Mouse (Mus musculus) right cerebral cortex, adult 2 months (tissue): ENCODE measurements around the gene Olfr206.
A peak's percentile ranks its signal among the peaks of the same experiment; 100 is the strongest.
"Not testable (repeated sequence)": the region's sequence is repeated elsewhere in the genome, so short reads cannot be mapped to it uniquely, and the experiment has no call there.

Experiments used
- DNase-seq, 2 experiments: peaks; one replicate each; pipeline ENCODE4 v3.0.0; 2021 to 2022; ENCODE audit warnings: low spot score in 2 of 2

Olfr206 gene

DNA sequence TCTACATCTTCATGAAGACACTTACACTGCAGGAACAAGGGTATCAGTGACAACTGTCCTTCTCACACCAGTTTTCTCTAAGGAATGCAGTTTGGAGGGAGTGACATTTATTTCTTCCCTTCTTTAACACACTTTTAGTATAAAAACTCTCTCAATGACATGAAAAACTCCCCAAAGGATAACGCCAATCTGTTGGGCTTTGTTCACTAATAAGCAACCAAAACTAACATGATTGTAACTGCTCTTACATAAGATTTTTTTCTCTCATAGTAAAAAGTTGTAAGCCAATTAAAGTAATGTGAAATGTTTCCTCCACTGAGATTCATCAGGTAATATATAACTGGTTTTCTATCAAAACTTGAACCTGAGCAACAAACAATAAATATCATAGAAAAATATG is at the start of gene Olfr206:
Gene Olfr206, minus strand, starts transcription at position 101 of the 400 bp plus-strand sequence.
- no peak for DNase-seq

DNA sequence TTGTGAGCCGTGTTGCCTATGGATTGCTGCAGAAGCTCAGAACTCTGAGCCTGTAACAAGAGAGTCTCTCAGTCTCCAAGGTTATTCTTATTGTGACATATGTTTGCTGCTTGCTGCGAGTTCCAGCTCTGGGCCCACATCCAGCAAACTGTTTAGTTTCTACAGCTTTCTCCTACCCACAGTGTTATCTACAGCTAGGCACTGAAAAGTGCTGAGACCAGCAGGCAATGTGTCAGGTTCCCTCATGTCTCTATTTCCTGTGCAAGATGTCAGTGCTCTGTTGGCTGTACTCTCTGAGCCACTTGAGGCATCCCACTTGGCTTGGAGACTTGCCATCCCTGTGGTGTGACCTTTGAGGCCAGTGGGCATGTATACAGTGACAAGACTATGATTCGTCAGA is 44.3 kb upstream of the Olfr206 start:
- peak; percentile 66 to 67 for DNase-seq

DNA sequence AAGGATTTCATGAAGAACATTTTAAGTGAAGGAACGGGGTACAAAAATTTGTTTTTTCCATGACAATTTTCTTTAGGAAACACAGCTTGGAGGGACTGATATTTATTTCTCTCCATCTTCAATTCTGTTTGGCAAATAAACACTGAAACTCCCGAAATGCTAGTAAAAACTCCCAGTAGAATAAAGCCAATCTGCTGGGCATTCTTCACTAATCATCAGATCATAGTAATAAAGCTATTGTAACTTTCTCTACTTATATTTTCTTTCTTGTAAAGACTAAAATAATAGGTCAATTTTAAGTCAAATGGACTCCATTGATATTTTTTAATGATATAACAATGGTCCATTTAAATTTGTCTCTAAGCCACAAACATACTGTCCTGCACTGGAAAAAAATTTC is 14.8 kb upstream of the Olfr206 start, which contains the start of gene Olfr209:
Gene Olfr209, minus strand, starts transcription at position 101 of the 400 bp plus-strand sequence.
- DNase-seq = no peak

DNA sequence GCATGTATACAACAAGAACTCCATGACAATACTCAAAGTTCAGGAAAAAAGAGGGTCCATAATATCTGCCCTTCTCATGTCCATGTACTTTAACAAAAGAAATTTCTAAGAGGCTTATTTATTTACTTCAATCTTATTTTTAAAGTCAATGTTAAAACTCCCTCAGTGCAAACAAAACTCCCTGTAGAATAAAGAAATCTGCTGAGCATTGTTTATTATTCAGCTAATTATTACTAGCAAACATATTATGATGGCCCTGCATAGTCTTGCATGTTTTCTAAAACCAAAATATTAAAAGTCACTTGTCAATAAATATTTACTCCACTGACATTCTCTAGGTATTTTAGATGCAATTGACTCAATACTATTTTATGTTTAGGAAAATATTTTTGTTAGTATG is 18.0 kb downstream of the Olfr206 start, which contains the start of gene Olfr205:
Gene Olfr205, minus strand, starts transcription at position 101 of the 400 bp plus-strand sequence.
- DNase-seq = no peak

DNA sequence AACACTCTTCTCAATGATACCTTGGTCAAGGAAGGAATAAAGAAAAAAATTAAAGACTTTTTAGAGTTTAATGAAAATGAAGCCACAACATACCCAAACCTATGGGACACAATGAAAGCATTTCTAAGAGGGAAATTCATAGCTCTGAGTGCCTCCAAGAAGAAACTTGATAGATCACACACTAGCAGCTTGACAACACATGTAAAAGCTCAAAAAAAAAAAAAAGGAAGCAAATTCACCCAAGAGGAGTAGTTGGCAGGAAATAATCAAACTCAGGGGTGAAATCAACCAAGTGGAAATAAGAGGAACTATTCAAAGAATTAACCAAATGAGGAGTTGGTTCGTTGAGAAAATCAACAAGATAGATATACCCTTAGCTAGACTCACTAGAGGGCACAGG is 25.8 kb downstream of the Olfr206 start:
- not testable (repeated sequence) for DNase-seq

DNA sequence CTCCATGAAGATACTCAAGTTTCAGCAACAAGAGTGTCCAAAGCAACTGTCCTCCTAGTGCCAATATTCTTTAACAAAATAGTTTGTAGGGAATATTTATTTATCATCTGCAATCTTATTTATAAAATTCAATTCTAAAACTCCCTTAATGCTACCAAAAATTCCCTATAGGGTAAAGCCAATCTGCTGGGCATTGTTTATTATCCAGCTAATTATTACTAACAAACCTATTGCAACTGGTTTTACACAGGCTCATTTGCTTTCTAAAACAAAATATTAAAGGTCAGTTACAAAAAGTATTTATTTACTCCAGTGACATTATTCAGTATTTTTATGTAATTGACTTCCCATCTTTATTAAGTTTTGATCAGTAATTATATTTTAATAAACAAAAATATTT is 30.9 kb downstream of the Olfr206 start, which contains the start of gene Olfr204:
Gene Olfr204, minus strand, starts transcription at position 101 of the 400 bp plus-strand sequence.
- DNase-seq = no peak

DNA sequence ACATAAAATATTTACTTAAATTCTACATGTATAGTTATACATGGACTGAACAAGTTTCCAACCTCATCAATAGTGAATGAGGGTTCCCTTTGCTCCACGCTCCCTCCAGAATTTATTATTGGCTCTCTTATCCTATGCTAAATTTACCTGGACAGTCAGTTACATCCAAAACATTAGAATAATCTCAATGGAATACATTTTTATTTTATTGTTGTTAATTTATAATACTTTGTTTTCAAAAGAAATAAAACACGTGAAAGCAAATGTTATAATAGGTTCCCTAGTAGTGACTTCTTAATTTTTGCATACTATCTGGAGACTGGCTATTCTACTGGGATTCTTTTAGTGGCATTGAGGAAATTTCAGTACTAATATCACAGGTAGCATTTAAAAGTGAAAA is 50.5 kb downstream of the Olfr206 start, which contains the start of gene Olfr203:
Gene Olfr203, plus strand, starts transcription at position 301 of the 400 bp plus-strand sequence.
- no peak for DNase-seq
